11 mouse cellular contexts compared by ENCODE assay signal in genomic region chr16:38047781-38048558, GRCm38 (mm10). TPM values are rescaled to one million over a fixed set of nuclear protein-coding genes. Genes with fewer than 3 reads are reported as not detected.
DNase-seq lines count a peak whose midpoint lies in the region; ATAC-seq and TF ChIP-seq lines count a peak whose summit lies in the region.
"Had no signal": no experiment of that assay in that cellular context is flagged by ENCODE, and none has a peak within 500 bp of the region (broad histone marks: within the 10 kb centered on the region; RNA-seq: fewer than 3 reads in every experiment).

No protein-coding gene starts in this region.

- TF ChIP-seq EP300 in lung, postnatal 0 days (IDR thresholded peaks at IDR 0.05) = no peak

- H3K27ac ChIP-seq in embryonic facial prominence, embryonic 12.5 days = no peak overlapping the region; the same call in 1 of the 2 replicates
- no peak overlapping the region for H3K27ac ChIP-seq in intestine, embryonic 16.5 days (ENCODE audit: low read length)
- no peak overlapping the region for H3K27ac ChIP-seq in lung, postnatal 0 days (ENCODE audit: low read length)
- H3K27ac ChIP-seq: forebrain, embryonic 15.5 days; limb, embryonic 12.5 days had no signal

- H3K4me3 ChIP-seq in embryonic facial prominence, embryonic 12.5 days = no peak overlapping the region
- 0 out of 2 replicates have a peak overlapping the region, but pooled peaks have one; percentile 7 for H3K4me3 ChIP-seq in intestine, embryonic 16.5 days (ENCODE audit: low read length)
- no peak overlapping the region for H3K4me3 ChIP-seq in lung, postnatal 0 days (ENCODE audit: low read depth, low read length)
- H3K4me3 ChIP-seq: forebrain, embryonic 15.5 days; limb, embryonic 12.5 days had no signal

- no peaks in the 10 kb centered on the region for H3K27me3 ChIP-seq in embryonic facial prominence, embryonic 12.5 days
- no peaks in the 10 kb centered on the region for H3K27me3 ChIP-seq in intestine, embryonic 16.5 days (replicated peaks; ENCODE audit: control insufficient read depth, insufficient read depth, low read length)
- no peaks in the 10 kb centered on the region for H3K27me3 ChIP-seq in lung, postnatal 0 days (replicated peaks; ENCODE audit: insufficient read depth, low read length)
- H3K27me3 ChIP-seq: forebrain, embryonic 15.5 days; limb, embryonic 12.5 days had no signal

- H3K4me2 ChIP-seq in embryonic facial prominence, embryonic 12.5 days (replicated peaks) = 0 out of 2 replicates have a peak overlapping the region, but pooled peaks have one; percentile 5
- peak overlapping the region; percentile 23; the same call in 1 of the 2 replicates for H3K4me2 ChIP-seq in intestine, embryonic 16.5 days (ENCODE audit: low read depth, low read length)
- peak overlapping the region; percentile 42 for H3K4me2 ChIP-seq in lung, postnatal 0 days (replicated peaks; ENCODE audit: low read depth, low read length)
- H3K4me2 ChIP-seq: forebrain, embryonic 15.5 days; limb, embryonic 12.5 days had no signal

- H3K9ac ChIP-seq in embryonic facial prominence, embryonic 12.5 days = no peak overlapping the region
- H3K9ac ChIP-seq in intestine, embryonic 16.5 days (ENCODE audit: low read depth, low read length) = no peak overlapping the region
- H3K9ac ChIP-seq in lung, postnatal 0 days (replicated peaks; ENCODE audit: low read depth) = no peak overlapping the region
- H3K9ac ChIP-seq: forebrain, embryonic 15.5 days; limb, embryonic 12.5 days had no signal

- intact Hi-C loops in left cerebral cortex, postnatal 25 days (cut with DNase I) = no loop called here

- H3K9me3 ChIP-seq in embryonic facial prominence, embryonic 12.5 days = no peaks in the 10 kb centered on the region
- no peaks in the 10 kb centered on the region for H3K9me3 ChIP-seq in intestine, embryonic 16.5 days (ENCODE audit: control insufficient read depth, low read length)
- H3K9me3 ChIP-seq in lung, postnatal 0 days (ENCODE audit: low read length) = no peaks in the 10 kb centered on the region
- H3K9me3 ChIP-seq: forebrain, embryonic 15.5 days; limb, embryonic 12.5 days had no signal

- ATAC-seq in embryonic facial prominence, embryonic 12.5 days (ENCODE audit: insufficient number of reproducible peaks, insufficient read depth, low FRiP score, low TSS enrichment) = no peak
- no peak for ATAC-seq in intestine, embryonic 16.5 days
- ATAC-seq in lung, postnatal 0 days = no peak
- ATAC-seq: forebrain, embryonic 15.5 days; midbrain, embryonic 16.5 days had no signal

- no peaks in the 10 kb centered on the region for H3K36me3 ChIP-seq in embryonic facial prominence, embryonic 12.5 days
- H3K36me3 ChIP-seq in intestine, embryonic 16.5 days (ENCODE audit: control insufficient read depth, insufficient read depth, low read length) = no peaks in the 10 kb centered on the region
- no peaks in the 10 kb centered on the region for H3K36me3 ChIP-seq in lung, postnatal 0 days (ENCODE audit: insufficient read depth, low read length)
- H3K36me3 ChIP-seq: forebrain, embryonic 15.5 days; limb, embryonic 12.5 days had no signal

- no peak for TF ChIP-seq CTCF in lung, postnatal 0 days (IDR thresholded peaks at IDR 0.05)

- 56% methylated on average over 23 of the region's 23 CpGs for WGBS in embryonic facial prominence, embryonic 12.5 days
- WGBS in intestine, embryonic 16.5 days = 42% methylated on average over 23 of the region's 23 CpGs
- 36% methylated on average over 23 of the region's 23 CpGs for WGBS in lung, postnatal 0 days

- H3K4me1 ChIP-seq in embryonic facial prominence, embryonic 12.5 days = 0 out of 2 replicates have a peak, but pooled peaks cover 5% of the 10 kb centered on the region
- no peaks in the 10 kb centered on the region for H3K4me1 ChIP-seq in intestine, embryonic 16.5 days (ENCODE audit: control insufficient read depth, insufficient read depth, low read length)
- H3K4me1 ChIP-seq in lung, postnatal 0 days (ENCODE audit: insufficient read depth, low read depth, low read length) = no peaks in the 10 kb centered on the region
- H3K4me1 ChIP-seq: limb, embryonic 12.5 days had no signal

- DNase-seq in left cerebral cortex, postnatal 25 days (ENCODE audit: low spot score in 2 of 2) = peak; percentile 5 to 22
- DNase-seq in left cerebral cortex, adult 8-10 months (ENCODE audit: low spot score in 2 of 2) = no peak
- peak; percentile 48 for DNase-seq in lung, postnatal 0 days (ENCODE audit: low spot score)
- DNase-seq in spleen, adult 18-20 months = no peak
- DNase-seq in layer of hippocampus, adult 9-10 months (ENCODE audit: low spot score) = no peak
- DNase-seq: heart, postnatal 4 days had no signal

RNA-seq across cellular contexts. Expression of gene Gsk3b, which starts 40.8 kb away (rescaled TPM):
- 100 to 1,000 TPM; 177 TPM for total RNA-seq in left cerebral cortex, postnatal 25 days (2021)
- total RNA-seq in left cerebral cortex, adult 8-10 months (2022) = 100 to 1,000 TPM; 168 to 185 (median 177) TPM
- polyA plus RNA-seq in embryonic facial prominence, embryonic 12.5 days (2016; fragmentation: Nextera tagmentation; extraction: Ambion mirVana) = 81.9 and 82.6 TPM in 2 replicates
- polyA plus RNA-seq in intestine, embryonic 16.5 days (2015; fragmentation: Nextera tagmentation; extraction: Ambion mirVana) = 34.3 and 34.6 TPM in 2 replicates
- polyA plus RNA-seq in lung, postnatal 0 days (2015; fragmentation: Nextera tagmentation; extraction: Ambion mirVana) = 43.0 and 51.0 TPM in 2 replicates

Comparison
In these comparisons a context has a peak if more than half of its experiments do, and no peak if none do; other contexts are left out.
1. DNase-seq: peak in left cerebral cortex, postnatal 25 days (2 of 2) and lung, postnatal 0 days (single experiment); none in left cerebral cortex, adult 8-10 months (0 of 2), spleen, adult 18-20 months (0 of 2) and layer of hippocampus, adult 9-10 months (single experiment).
2. Peak in every context shown above with its lines, with median percentiles within 50 percentile points of each other: H3K4me2 ChIP-seq.